Mouse (Mus musculus) brown adipose tissue, adult 24 weeks (tissue): ENCODE measurements at regions not wholly inside any gene's neighbourhood (a gene's known extent, or its start where the extent isn't known, plus 50 kb on each side); places are given as distances from the start of the nearest gene placed in this dataset.

Source experiments
- H3K27ac ChIP-seq: fragments of 200-500 bp; replicated peaks from 2 replicates; pipeline ENCODE4 v1.5.1; 2012; ENCODE audit warnings: low read depth, mild to moderate bottlenecking, low read length
- H3K4me1 ChIP-seq: fragments of 200-500 bp; 2 replicates; pipeline ENCODE4 v1.6.1; 2012; ENCODE audit warnings: low read length, mixed read lengths; ENCODE audit not compliant: control insufficient read depth, insufficient read depth, insufficient read length
- H3K4me3 ChIP-seq: fragments of 200-500 bp; 2 replicates; pipeline ENCODE4 v1.5.1; 2012; ENCODE audit warnings: low read depth, mild to moderate bottlenecking, low read length, moderate library complexity; ENCODE audit not compliant: insufficient read depth

DNA sequence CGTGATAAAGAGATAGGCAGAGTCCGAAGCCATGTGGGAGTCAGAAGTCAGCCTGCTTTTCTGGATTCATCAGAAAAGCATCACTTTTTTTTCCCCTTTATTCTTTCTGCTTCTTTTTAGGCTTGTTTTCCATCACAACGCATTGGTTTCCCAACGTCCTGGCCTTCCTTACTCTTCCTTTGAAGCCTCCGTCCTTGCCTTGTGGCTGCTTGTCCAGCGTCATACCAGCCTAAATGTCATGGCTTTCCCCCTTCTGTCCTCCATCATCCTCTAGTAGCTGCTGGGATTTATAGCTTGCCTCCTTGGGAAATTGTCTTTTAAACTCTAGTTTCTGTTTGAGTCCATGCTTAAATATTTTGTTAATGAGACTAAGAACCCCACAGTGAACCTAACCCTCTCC, 1136.0 kb upstream of the Gulo start:
- Histone ChIP-seq H3K4me1 (peaks cover 6% of the 10 kb centered on the region; the same call in 1 of the 2 replicates), H3K27ac (no peak overlapping the region), H3K4me3 (no peak overlapping the region)

DNA sequence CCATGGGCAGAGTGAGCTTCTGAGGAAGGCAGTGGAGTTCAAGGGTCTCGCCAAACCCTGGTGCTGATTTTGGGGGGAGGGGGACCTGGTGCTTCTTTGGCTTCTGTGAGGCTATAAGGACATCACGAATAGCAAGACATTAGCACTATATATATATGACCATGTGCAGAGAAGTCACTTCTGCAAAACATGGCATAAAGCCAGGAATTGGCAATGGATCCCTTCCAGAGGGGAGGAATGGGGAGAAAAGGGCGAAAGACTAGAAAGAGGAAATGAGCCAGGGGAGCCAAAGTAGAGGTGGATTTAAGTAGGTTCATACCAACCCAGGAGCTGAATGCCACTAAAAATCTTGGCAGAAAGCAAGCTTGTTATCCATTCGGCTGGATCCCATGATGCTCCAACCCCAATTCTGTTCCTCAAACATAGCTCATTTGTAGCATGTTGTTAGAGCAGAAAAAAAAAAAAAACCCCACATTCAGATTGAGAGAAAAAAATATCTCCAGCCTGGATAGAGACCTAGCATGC, 1135.5 kb upstream of the Gulo start:
- no peak overlapping the region for H3K27ac ChIP-seq
- no peak overlapping the region for H3K4me3 ChIP-seq
- peaks cover 6% of the 10 kb centered on the region; the same call in 1 of the 2 replicates for H3K4me1 ChIP-seq

- Histone ChIP-seq H3K27ac (no peak overlapping the region), H3K4me1 (peaks cover 6% of the 10 kb centered on the region; the same call in 1 of the 2 replicates), H3K4me3 (no peak overlapping the region)
Measured at GRCm38 (mm10) chr14:67143826-67144225, 1134.8 kb upstream of the Gulo start.

- no peak overlapping the region for H3K27ac ChIP-seq
- no peak overlapping the region for H3K4me3 ChIP-seq
- H3K4me1 ChIP-seq, result peaks cover 6% of the 10 kb centered on the region; the same call in 1 of the 2 replicates
Measured at GRCm38 (mm10) chr14:67142556-67143250, 1133.7 kb upstream of the Gulo start.

GRCm38 (mm10) chr14:67141581-67142441, 1132.8 kb upstream of the Gulo start:
- no peak overlapping the region for H3K4me3 ChIP-seq
- H3K4me1 ChIP-seq, result peaks cover 6% of the 10 kb centered on the region; the same call in 1 of the 2 replicates
- H3K27ac ChIP-seq, result no peak overlapping the region

DNA sequence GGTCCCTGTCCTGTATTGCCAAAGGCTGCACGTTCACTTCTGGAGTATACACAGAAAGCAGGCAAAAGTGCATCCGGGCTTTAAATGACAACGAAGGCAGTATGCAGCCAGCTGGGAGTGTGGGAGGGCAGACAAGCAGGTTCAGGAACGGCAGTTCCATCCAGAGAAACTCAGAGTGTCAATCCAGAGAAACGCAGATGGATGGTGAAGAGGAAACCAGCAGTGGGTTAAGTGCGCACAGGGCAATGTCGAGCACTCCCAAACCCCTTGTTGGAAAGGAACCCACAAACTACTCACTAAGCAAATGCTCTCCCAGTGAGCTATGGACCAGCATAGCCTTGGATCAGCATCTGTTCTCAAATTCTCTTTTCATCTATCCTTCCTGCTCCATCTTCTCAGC, 1132.1 kb upstream of the Gulo start:
- Histone ChIP-seq H3K4me3 (no peak overlapping the region), H3K4me1 (peaks cover 6% of the 10 kb centered on the region; the same call in 1 of the 2 replicates), H3K27ac (no peak overlapping the region)

DNA sequence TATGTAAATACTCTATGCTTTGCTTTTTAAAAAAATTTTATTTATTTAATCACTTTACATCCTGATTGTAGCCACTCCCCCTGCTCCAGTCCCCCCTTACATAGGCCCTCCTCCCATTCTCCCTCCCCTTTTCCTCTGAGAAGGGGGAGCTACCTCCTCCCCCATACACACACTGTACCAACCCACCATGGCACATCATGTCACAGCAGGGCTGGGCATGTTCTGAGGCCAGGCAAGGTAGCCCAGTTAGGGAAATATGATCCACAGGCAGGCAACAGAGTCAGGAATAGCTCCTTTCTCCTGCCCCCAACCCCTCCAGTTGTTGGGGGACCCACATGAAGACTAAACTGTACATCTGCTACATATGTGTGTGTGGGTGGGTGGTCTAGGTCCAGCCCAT, 1130.7 kb upstream of the Gulo start:
- H3K4me3 ChIP-seq, result no peak overlapping the region
- H3K4me1 ChIP-seq, result peaks cover 12% of the 10 kb centered on the region; the same call in 1 of the 2 replicates

GRCm38 (mm10) chr14:67139152-67139551, 1130.1 kb upstream of the Gulo start:
- Histone ChIP-seq H3K27ac (no peak overlapping the region), H3K4me1 (peaks cover 8% of the 10 kb centered on the region; the same call in 1 of the 2 replicates), H3K4me3 (no peak overlapping the region)

More for the DNA sequence above, 1130.7 kb upstream of the Gulo start:
- H3K27ac ChIP-seq, result no peak overlapping the region

DNA sequence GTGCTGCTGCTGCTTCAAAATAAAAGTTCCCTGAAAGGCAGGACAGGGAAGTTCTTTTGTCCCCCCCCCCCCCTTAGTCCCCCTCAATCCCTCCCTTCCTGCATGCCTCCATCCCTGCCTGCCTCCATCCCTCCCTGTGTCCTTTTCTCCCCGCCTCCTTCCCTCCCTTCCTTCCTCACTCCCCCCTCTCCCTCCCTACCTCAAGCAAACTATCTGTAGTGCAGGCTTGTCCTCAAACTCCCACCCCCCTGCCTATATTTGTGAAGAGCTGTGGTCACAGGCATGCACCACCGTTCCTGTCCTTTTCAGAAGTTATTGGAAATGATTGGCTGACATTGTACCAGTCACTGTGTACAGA, 1127.1 kb upstream of the Gulo start:
- Histone ChIP-seq H3K27ac (no peak overlapping the region), H3K4me3 (no peak overlapping the region), H3K4me1 (peaks cover 14% of the 10 kb centered on the region; the same call in 1 of the 2 replicates)

DNA sequence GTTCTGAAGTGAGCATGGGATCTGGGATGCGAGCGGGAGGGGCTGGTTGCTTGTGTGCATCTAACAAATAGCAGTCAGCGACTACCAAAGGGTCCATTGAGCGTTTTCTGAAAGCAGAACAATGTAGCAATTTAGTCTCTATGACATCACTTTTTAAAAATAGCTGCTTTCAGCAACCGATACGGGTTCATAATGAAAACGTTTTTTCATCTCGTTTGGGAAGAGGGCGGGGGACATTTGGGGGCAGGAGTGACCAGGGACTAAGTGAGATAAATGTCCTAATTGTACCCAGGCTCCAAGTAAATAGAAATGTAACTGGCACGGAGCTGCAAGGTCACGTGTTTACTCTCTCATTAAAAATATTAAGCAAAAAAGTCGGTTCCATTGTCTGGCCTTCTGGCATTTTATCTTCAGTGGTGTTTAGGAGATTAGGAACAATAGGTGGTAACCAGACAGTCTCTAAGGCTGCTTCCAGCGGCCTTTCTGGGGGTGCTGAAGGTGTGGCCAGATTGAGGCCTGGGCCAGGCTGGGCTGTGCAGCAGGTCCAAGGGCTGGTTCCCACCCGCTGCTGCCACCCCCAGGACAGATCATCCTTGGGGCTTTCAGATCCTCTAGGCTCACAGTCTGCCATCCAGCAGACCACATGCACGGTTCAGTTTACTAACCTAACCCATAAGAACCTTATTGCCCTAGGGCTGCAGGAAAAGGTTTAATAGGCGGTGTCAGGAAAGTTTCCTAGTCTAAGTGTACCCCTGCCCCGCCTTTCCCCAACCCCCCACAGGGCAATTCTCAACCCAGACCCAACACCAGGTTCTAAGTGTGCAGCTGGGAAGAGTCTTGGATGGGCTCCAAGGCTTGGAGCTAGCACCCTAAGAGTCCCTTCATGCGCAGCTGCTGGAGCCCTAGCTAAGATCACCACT, 1126.5 kb upstream of the Gulo start:
- Histone ChIP-seq H3K4me1 (peaks cover 14% of the 10 kb centered on the region; the same call in 1 of the 2 replicates), H3K4me3 (peak overlapping the region; percentile 37), H3K27ac (no peak overlapping the region; the same call in 1 of the 2 replicates)

GRCm38 (mm10) chr14:67133221-67133620, 1124.2 kb upstream of the Gulo start:
- Histone ChIP-seq H3K4me1 (peaks cover 14% of the 10 kb centered on the region; the same call in 1 of the 2 replicates), H3K27ac (no peak overlapping the region), H3K4me3 (no peak overlapping the region)

DNA sequence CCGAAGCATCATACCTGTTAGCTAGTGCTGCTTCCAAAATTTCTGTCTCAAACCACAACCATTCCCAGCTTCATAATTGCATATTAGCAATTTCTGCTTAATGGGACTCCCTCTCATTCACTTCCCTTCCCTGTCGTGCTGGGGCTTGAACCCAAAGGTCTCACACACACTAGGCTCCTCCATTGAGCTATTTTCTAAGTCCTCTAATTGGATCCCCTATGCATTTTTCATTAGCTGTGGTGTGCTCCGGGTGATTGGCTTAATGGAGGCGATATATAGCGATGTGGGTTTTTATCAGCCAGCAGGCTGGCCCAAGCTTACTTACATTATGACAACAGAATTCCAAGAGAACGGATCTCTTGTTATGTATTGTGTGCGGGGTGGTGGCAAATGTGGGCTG, 1118.1 kb upstream of the Gulo start:
- Histone ChIP-seq H3K27ac (no peak overlapping the region), H3K4me1 (no peaks in the 10 kb centered on the region), H3K4me3 (no peak overlapping the region)

DNA sequence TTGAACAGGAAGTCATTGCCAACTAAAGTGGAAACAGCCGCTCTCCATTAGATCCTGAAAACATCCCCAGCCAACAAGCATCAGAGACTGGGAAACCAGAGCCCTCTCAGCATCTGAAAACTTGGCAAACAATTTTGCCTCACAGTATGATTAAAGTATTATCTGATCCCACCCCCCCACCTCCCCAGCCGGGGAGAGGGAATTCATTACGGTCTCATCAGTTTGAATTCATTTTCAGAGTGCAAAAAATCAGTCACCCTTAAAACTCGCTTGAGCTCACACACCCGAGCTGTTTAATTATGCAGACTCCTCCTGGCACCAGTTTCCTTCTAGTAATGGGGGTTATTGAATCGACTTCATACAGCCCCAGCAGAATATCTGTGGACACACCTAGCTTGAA, 1117.2 kb upstream of the Gulo start:
- Histone ChIP-seq H3K4me1 (no peaks in the 10 kb centered on the region), H3K27ac (no peak overlapping the region), H3K4me3 (no peak overlapping the region)

DNA sequence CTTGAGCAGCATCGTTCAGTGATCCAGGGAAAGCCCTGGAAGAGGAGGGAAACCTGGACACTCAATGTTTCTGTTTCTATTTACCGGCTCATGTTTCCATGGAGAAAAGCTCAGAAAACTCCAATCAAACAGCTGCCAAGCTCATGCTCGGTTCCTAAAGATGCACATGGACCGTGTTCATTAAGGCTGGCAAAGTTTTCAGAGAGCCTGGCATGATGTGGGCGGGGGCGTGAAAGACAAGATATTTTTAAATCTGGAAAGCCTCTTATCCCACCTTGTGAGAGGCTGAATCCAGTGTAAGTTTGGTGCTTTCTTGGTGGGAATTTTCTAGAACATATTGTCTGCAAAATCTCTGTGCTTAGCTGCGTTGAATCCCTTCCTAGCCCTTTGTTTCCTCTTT, 1114.3 kb upstream of the Gulo start:
- Histone ChIP-seq H3K4me1 (no peaks in the 10 kb centered on the region), H3K27ac (no peak overlapping the region), H3K4me3 (no peak overlapping the region)
